Mouse (Mus musculus): ENCODE data around the gene Adgrl2. TPM values are rescaled to one million over a fixed set of nuclear protein-coding genes. Genes with fewer than 3 reads are reported as not detected.

The Adgrl2 gene
- polyA plus RNA-seq, 1 experiment from 2014 or later = 42.5 TPM

DNA sequence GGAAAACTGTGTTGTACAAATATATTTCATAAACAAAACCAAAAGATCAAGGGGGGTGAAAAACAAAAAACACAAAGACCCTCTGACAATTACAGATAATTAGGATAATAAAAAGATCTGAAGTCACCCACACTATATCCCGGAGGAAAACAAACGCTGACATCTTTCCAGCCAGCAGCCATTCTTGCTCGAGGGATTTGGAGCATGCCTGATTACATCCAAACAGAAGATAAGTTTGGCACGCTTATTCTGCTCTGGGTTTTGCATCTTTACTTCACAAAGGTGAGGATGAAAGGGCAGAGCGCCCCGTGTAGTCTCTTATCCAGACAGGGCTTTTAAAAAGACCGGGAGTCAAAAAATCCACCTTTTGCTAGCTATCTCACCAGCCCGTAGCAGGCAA, 137.0 kb downstream of the Adgrl2 start:
- Histone ChIP-seq H3K36me3 (ENCODE audit: insufficient read depth, low read length) (peaks cover 29% of the 10 kb centered on the region; the same call in 1 of the 2 replicates), H3K4me1 (replicated peaks; ENCODE audit: insufficient read depth, low read length) (no peaks in the 10 kb centered on the region), H3K9me3 (replicated peaks; ENCODE audit: low read length) (no peaks in the 10 kb centered on the region), H3K27me3 (ENCODE audit: insufficient read depth, low read length) (no peaks in the 10 kb centered on the region), H3K9ac (ENCODE audit: low read depth, low read length) (no peak overlapping the region), H3K4me2 (ENCODE audit: low read length) (no peak overlapping the region), H3K4me3 (replicated peaks; ENCODE audit: low read depth, low read length) (no peak overlapping the region), H3K27ac (no peak overlapping the region)
- DNase-seq (ENCODE audit: low spot score) (no peak), ATAC-seq (replicated peaks; ENCODE audit: low FRiP score, low read depth) (no peak)
- TF ChIP-seq CTCF (IDR thresholded peaks at IDR 0.05; ENCODE audit: low read depth) = no peak
- WGBS = 54% methylated on average over 8 of the region's 8 CpGs

DNA sequence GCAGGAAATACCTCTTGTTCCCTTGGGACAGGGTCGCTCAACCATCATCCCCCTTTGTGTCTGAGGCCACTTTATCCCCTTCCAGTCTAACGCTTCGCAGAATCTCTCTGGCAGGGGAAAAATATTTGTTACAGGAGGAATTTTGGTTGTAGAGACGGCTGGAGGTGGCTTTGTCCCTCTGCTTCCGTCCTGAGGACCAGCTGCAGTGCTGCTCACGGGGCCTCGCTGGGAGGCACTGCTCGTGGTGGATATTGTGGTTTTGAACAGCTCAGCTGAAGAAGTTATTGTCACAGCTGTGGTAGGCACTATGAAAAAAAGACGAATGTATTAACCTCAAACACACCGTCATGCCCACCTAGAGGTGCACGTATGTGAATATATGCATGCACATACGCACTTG, 137.8 kb downstream of the Adgrl2 start:
- Histone ChIP-seq H3K27me3 (ENCODE audit: insufficient read depth, low read length) (no peaks in the 10 kb centered on the region), H3K36me3 (ENCODE audit: insufficient read depth, low read length) (peaks cover 27% of the 10 kb centered on the region; the same call in 1 of the 2 replicates), H3K27ac (no peak overlapping the region), H3K9ac (ENCODE audit: low read depth, low read length) (no peak overlapping the region), H3K4me3 (replicated peaks; ENCODE audit: low read depth, low read length) (no peak overlapping the region), H3K4me1 (replicated peaks; ENCODE audit: insufficient read depth, low read length) (no peaks in the 10 kb centered on the region), H3K4me2 (ENCODE audit: low read length) (no peak overlapping the region), H3K9me3 (replicated peaks; ENCODE audit: low read length) (no peaks in the 10 kb centered on the region)
- WGBS = 55% methylated on average over 12 of the region's 12 CpGs
- DNase-seq (ENCODE audit: low spot score) (peak; percentile 36), ATAC-seq (replicated peaks; ENCODE audit: low FRiP score, low read depth) (no peak)
- no peak for TF ChIP-seq CTCF (IDR thresholded peaks at IDR 0.05; ENCODE audit: low read depth)

DNA sequence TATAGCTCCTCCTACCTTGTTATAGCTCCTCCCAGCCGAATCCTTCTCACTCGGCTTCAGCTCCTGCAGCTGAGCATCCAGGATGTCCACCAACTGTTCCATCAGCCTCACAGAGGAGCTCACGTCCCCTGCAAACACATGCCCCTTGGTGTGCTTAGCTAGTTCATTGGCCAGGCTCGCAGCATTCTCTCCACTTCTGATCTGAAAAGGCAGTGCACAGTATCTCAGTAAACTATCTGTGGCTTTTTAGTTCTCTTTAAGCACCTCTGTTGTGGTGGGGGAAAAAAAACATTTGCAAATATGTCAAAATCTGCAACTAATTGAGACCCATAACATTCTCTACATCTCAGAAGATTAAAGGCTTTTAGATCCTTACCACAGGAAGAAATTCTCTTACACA, 139.5 kb downstream of the Adgrl2 start:
- Histone ChIP-seq H3K4me3 (replicated peaks; ENCODE audit: low read depth, low read length) (no peak overlapping the region), H3K4me2 (ENCODE audit: low read length) (no peak overlapping the region), H3K4me1 (replicated peaks; ENCODE audit: insufficient read depth, low read length) (no peaks in the 10 kb centered on the region), H3K36me3 (ENCODE audit: insufficient read depth, low read length) (peaks cover 36% of the 10 kb centered on the region; the same call in 1 of the 2 replicates), H3K27me3 (ENCODE audit: insufficient read depth, low read length) (no peaks in the 10 kb centered on the region), H3K9ac (ENCODE audit: low read depth, low read length) (no peak overlapping the region), H3K9me3 (replicated peaks; ENCODE audit: low read length) (no peaks in the 10 kb centered on the region), H3K27ac (no peak overlapping the region)
- no peak for TF ChIP-seq CTCF (IDR thresholded peaks at IDR 0.05; ENCODE audit: low read depth)
- 95% methylated on average over 4 of the region's 4 CpGs for WGBS
- ATAC-seq (replicated peaks; ENCODE audit: low FRiP score, low read depth) (no peak), DNase-seq (ENCODE audit: low spot score) (no peak)

DNA sequence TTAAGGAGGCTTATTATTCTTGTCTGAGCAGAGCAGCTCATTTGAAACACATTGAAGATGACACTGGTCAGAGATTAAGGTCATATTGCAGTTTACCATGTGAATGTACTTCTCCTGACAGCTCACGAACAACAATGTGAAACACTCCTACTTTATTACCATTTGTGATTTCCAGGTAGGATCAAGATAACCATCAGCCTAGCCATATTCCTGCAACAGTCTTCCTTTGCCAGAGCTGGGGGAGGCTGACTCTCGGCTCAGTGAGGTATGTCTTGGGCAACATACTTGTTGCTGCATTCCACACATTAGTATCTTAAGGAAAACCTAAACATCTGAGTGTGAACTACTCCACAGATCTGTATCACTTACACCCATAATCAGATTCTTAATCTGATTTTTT, 142.0 kb downstream of the Adgrl2 start:
- H3K27me3 ChIP-seq (ENCODE audit: insufficient read depth, low read length) = no peaks in the 10 kb centered on the region
- ATAC-seq (replicated peaks; ENCODE audit: low FRiP score, low read depth) = no peak
- H3K9me3 ChIP-seq (replicated peaks; ENCODE audit: low read length) = no peaks in the 10 kb centered on the region
- 68% methylated on average over 2 of the region's 2 CpGs for WGBS
- no peak for DNase-seq (ENCODE audit: low spot score)
- TF ChIP-seq CTCF (IDR thresholded peaks at IDR 0.05; ENCODE audit: low read depth) = no peak
- no peak overlapping the region for H3K9ac ChIP-seq (ENCODE audit: low read depth, low read length)
- no peaks in the 10 kb centered on the region for H3K4me1 ChIP-seq (replicated peaks; ENCODE audit: insufficient read depth, low read length)
- no peak overlapping the region for H3K4me2 ChIP-seq (ENCODE audit: low read length)
- H3K36me3 ChIP-seq (ENCODE audit: insufficient read depth, low read length) = peaks cover 35% of the 10 kb centered on the region; the same call in 1 of the 2 replicates
- H3K27ac ChIP-seq = no peak overlapping the region
- H3K4me3 ChIP-seq (replicated peaks; ENCODE audit: low read depth, low read length) = no peak overlapping the region

DNA sequence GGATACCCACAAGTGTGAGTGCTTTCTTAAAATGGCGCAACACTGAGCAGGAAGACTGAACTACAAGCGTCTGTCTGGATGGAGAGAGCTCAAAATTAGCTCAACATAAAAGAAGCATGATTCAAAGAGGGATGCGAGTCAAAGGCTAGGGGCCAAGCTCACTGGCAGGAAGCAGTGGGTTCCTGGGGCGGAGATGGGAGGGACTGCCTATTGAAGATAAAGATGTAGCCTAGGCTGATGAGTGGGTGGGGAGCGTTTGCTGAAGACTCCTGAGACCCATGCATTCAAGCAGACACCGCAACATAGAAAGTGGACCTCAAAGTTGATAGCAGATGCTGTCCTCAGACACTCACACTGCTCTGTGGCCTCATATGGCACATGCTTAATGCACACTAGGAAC, 146.2 kb downstream of the Adgrl2 start:
- H3K27me3 ChIP-seq (ENCODE audit: insufficient read depth, low read length) = no peaks in the 10 kb centered on the region
- no peaks in the 10 kb centered on the region for H3K9me3 ChIP-seq (replicated peaks; ENCODE audit: low read length)
- no peak overlapping the region for H3K4me2 ChIP-seq (ENCODE audit: low read length)
- no peak for DNase-seq (ENCODE audit: low spot score)
- TF ChIP-seq CTCF (IDR thresholded peaks at IDR 0.05; ENCODE audit: low read depth) = no peak
- H3K9ac ChIP-seq (ENCODE audit: low read depth, low read length) = no peak overlapping the region
- H3K4me3 ChIP-seq (replicated peaks; ENCODE audit: low read depth, low read length) = no peak overlapping the region
- peaks cover 18% of the 10 kb centered on the region; the same call in 1 of the 2 replicates for H3K36me3 ChIP-seq (ENCODE audit: insufficient read depth, low read length)
- ATAC-seq (replicated peaks; ENCODE audit: low FRiP score, low read depth) = no peak
- WGBS = 83% methylated on average over 6 of the region's 6 CpGs
- no peak overlapping the region for H3K27ac ChIP-seq
- no peaks in the 10 kb centered on the region for H3K4me1 ChIP-seq (replicated peaks; ENCODE audit: insufficient read depth, low read length)

DNA sequence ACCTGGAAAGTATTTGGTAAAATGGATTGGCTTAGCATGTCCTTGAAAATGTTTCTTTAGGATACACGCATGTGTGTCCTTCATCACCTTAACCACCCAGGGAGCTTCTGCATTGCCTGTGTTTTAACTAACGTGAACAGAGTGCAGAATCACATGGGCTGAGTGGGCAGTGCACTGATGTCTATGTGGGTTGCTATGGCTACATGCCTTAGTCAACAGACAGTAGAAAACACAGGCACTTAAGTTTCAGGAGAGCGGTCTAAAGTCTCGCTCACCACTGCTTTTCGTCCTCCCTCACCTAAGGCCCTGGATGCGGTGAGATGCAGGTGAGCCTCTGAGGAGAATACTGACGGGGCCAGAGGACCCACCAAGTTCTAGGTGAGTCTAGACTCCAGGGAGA, 147.8 kb downstream of the Adgrl2 start:
- ATAC-seq (replicated peaks; ENCODE audit: low FRiP score, low read depth) (no peak), DNase-seq (ENCODE audit: low spot score) (no peak)
- no peak overlapping the region for H3K27ac ChIP-seq
- no peak overlapping the region for H3K9ac ChIP-seq (ENCODE audit: low read depth, low read length)
- no peak for TF ChIP-seq CTCF (IDR thresholded peaks at IDR 0.05; ENCODE audit: low read depth)
- H3K4me1 ChIP-seq (replicated peaks; ENCODE audit: insufficient read depth, low read length) = no peaks in the 10 kb centered on the region
- no peak overlapping the region for H3K4me3 ChIP-seq (replicated peaks; ENCODE audit: low read depth, low read length)
- H3K4me2 ChIP-seq (ENCODE audit: low read length) = no peak overlapping the region
- H3K27me3 ChIP-seq (ENCODE audit: insufficient read depth, low read length) = no peaks in the 10 kb centered on the region
- H3K9me3 ChIP-seq (replicated peaks; ENCODE audit: low read length) = no peaks in the 10 kb centered on the region
- 82% methylated on average over 7 of the region's 7 CpGs for WGBS
- peaks cover 17% of the 10 kb centered on the region; the same call in 1 of the 2 replicates for H3K36me3 ChIP-seq (ENCODE audit: insufficient read depth, low read length)

DNA sequence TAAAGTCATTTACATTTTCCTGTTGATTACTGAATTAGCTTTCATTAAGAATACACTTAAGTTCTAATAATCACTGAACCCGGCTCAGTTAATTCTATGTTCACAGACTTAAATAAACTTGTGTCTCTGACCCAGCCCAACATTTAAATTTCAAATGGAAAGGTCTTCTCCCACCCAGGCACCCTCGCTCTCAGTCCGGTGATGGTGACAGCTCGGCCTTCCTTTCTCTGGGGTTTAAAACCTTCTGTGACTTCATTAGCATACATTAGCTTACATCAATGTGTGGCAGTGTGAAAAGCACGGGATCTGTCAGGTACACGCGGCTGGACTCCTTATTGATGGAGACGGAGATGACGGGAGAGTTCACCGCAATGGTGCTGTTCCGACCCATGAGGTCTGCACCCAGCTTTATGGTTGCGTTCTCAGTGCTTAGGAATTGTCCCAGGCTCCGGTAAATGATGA, 151.5 kb downstream of the Adgrl2 start:
- no peak overlapping the region for H3K9ac ChIP-seq (ENCODE audit: low read depth, low read length)
- H3K27ac ChIP-seq = no peak overlapping the region
- H3K36me3 ChIP-seq (ENCODE audit: insufficient read depth, low read length) = peaks cover 32% of the 10 kb centered on the region
- H3K4me2 ChIP-seq (ENCODE audit: low read length) = no peak overlapping the region
- WGBS = 92% methylated on average over 13 of the region's 13 CpGs
- no peak for TF ChIP-seq CTCF (IDR thresholded peaks at IDR 0.05; ENCODE audit: low read depth)
- no peak for DNase-seq (ENCODE audit: low spot score)
- no peak for ATAC-seq (replicated peaks; ENCODE audit: low FRiP score, low read depth)
- no peak overlapping the region for H3K4me3 ChIP-seq (replicated peaks; ENCODE audit: low read depth, low read length)
- no peaks in the 10 kb centered on the region for H3K9me3 ChIP-seq (replicated peaks; ENCODE audit: low read length)
- H3K27me3 ChIP-seq (ENCODE audit: insufficient read depth, low read length) = no peaks in the 10 kb centered on the region
- no peaks in the 10 kb centered on the region for H3K4me1 ChIP-seq (replicated peaks; ENCODE audit: insufficient read depth, low read length)

Measured in kidney, postnatal 0 days (tissue).